Mouse (Mus musculus) ZHBTc4 (cell line): ENCODE results near the gene Sar1a.

Experiments used
- DNase-seq: peaks from one replicate; pipeline ENCODE4 v3.0.0-alpha.2; 2011; ENCODE audit warnings: low read depth, low spot score

The Sar1a gene

DNA sequence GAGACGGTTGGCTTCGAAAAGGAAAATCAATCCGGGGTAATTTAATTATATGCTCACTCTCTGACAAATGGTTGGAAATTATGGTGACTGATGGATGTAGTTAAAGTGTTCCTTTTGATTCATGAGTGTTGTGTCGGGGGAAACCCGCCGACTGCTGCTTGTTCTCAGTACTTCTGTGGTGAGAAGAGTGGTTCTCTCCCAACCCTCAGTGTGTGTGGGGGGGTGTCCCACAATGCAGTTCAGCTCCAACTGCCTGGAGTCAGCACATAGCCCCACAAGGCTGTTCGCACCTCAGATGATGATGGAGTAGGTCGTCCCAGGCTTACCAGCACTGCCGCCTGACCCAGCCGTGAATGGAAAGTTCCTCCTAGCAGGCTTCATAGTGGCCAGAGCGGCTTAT lies 49.1 kb downstream of the Sar1a start:
- no peak for DNase-seq

- DNase-seq, result peak; percentile 50
These were observed 50.1 kb downstream of the Sar1a start for GRCm38 (mm10) chr10:61730171-61730570.

- peak; percentile 73 for DNase-seq
These were observed 54.3 kb downstream of the Sar1a start for GRCm38 (mm10) chr10:61734377-61734776.

GRCm38 (mm10) chr10:61736671-61737078 lies 56.6 kb downstream of the Sar1a start:
- DNase-seq, result no peak

DNA sequence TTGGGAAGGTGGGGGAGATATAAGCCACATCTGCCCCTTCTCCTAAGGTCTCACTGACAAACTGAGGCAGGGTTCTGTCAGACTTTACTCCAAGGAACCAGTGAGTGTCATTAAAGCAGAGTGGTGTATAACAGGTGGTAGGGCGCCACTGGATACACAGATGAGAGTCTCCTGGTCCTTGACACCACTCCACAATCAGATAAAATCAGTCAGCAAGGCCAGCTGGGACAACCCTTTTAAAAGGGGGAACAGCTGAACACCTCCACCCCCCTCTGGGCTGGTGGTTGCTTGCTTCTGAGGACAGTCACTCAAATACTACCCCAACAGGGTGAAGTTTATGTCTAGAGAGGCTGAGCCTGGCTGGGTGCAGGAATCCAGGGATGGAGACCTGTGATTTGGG lies 57.4 kb downstream of the Sar1a start:
- no peak for DNase-seq

DNA sequence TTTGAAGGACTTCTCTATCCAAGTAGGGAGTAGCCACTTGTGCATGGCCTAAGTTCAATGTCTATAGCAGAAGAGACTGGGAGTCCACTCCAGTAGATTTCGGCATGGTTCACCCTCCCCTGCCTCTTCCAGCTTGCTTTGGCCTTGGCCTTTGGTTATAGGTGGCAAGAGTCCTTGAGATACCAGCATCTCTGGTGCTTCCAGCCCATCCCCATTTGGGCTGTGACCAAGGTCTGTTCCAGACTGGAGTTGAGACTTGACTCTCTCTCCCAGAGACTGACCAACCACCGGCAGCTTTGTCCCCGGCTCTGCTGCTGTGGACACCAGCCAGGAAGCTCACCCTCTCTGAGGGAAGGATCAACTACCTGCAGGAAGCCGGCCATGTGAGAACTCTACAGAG lies 58.0 kb downstream of the Sar1a start:
- DNase-seq, result no peak

GRCm38 (mm10) chr10:61741306-61741705 lies 61.2 kb downstream of the Sar1a start:
- DNase-seq, result no peak

DNA sequence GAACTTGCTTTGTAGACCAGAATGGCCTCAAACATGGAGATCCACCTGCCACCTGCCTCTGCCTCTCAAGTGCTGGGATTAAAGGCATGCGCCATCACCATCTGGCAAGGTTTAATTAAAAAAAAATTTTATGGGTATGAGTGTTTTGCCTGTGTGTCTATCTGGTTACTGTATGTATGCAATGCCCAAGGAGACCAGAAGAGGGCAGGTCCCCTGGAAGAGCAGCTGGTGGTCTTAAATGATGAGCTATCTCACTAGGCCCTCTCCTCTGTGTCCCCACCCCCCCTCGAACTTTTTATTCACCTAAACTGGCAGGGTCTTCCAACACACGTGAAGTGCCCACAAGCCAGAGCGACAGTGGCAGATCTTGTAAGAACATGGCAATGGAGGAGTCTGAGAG lies 61.8 kb downstream of the Sar1a start:
- DNase-seq, result peak; percentile 44

- no peak for DNase-seq
These were observed 62.2 kb downstream of the Sar1a start for GRCm38 (mm10) chr10:61742336-61742735.
